Mouse (Mus musculus): ENCODE measurements around the gene Sar1a. TPM values are rescaled to one million over a fixed set of nuclear protein-coding genes. Genes with fewer than 3 reads are reported as not detected.

The Sar1a gene
- total RNA-seq (2021), result 100 to 1,000 TPM; 127 TPM
- long read RNA-seq, transcript Sar1a-201 (7 exons, 2,613 nt), result major isoform, 202 of 239 reads
- long read RNA-seq, partial matches to known transcripts, result 3 of 239 reads
- long read RNA-seq, other reads (novel, unspliced or antisense), result 30 of 239 reads

DNA sequence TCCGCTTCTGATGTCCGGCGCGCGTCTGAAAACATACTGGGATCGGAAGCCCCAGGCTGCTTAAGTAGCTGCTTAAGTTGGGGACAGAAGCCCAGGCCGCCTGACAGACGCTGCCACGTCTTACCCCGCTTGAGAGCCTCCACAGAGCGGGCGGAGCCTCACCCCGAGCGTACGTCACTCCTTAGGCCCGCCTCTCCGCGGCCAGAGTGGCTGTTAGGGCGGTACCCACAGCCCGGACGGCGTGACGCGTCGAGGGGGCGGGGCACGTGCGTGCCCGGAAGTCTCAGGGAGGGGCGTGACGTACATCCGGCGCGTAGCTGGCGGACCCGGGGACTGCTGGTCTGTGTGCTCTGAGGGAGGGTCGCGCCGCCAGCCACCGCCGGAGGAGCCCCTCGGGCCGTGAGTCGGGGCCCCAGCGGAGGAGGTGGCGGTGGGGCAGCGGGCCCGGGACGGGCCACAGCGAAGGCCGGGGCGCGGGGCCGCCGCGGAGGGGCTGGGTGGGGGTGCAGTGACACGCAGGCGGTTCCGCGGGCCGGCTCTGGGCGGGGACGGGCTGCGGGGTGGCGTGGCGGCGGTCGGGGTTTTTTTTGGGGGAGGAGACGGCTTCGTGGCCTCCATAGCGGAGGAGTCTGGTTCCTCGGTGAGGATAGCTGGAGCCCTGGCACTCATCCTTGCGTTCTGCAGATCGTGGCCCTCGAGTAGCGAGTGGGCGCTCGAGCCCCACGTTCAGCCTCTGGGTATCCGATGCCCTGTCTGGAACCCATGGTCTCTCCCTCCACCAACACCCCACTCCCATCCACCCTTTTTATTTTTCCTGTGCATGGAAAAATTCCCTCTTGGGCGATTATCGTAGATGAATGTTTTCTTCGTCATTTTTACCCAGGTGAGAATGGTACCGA is at the start of gene Sar1a:
Sar1a (plus strand) TSS at position 285 of the 899 bp plus-strand sequence.
- peak; percentile 97 to 98 for DNase-seq (ENCODE audit: low spot score in 2 of 2)

DNA sequence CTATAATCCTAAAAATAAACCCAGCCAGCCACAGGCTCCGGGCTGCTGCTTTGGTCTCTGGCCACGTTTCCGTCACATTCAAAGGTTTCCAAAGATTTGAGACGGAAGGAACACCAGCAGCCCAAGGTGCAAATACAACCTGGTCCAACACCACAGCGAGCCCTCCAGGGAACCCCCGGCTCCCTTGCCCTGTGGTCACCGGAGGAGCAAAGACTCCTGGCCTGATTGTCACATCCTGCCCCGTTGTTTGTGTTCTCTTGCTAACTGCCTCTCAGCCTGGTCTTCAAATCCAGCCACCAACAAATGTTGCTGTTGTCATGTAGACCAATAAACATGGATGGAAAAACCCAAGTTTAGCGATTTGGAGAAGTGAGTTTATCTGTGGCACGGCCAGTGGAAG is 47.7 kb upstream of the Sar1a start:
- DNase-seq (ENCODE audit: low spot score in 2 of 2), result no peak

GRCm38 (mm10) chr10:61637055-61637454 is 43.0 kb upstream of the Sar1a start:
- DNase-seq (ENCODE audit: low spot score in 2 of 2), result no peak

- no peak for DNase-seq (ENCODE audit: low spot score in 2 of 2)
Measured at GRCm38 (mm10) chr10:61640363-61640762, 39.7 kb upstream of the Sar1a start.

DNA sequence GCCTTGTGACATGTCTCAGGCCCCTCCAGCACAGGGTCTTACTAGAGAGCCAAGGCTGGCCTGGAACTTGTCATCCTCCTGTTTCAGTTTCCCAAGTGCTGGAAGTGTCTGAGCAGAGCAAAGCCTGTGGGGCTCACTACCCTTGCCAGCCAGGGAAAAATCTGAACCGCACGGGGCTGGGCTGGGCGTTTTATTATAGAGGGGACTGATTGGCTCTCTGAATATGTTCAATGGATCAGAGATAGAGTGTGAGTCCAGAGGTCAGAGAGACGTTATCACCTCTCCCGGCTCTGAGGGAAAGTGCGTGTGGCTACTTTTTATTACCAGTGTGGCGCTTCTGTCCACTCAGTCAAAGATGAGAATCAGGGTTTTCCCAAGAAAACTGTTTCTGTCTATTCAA is 33.5 kb upstream of the Sar1a start:
- DNase-seq (ENCODE audit: low spot score in 2 of 2), result no peak

GRCm38 (mm10) chr10:61647790-61648736 is 32.0 kb upstream of the Sar1a start, which contains the start of gene Ppa1:
Gene Ppa1 (plus strand): TSS chr10:61648552.
- peak; percentile 77 to 86 for DNase-seq (ENCODE audit: low spot score in 2 of 2)

GRCm38 (mm10) chr10:61648737-61649645 is 31.1 kb upstream of the Sar1a start:
- DNase-seq (ENCODE audit: low spot score in 2 of 2), result no peak

DNA sequence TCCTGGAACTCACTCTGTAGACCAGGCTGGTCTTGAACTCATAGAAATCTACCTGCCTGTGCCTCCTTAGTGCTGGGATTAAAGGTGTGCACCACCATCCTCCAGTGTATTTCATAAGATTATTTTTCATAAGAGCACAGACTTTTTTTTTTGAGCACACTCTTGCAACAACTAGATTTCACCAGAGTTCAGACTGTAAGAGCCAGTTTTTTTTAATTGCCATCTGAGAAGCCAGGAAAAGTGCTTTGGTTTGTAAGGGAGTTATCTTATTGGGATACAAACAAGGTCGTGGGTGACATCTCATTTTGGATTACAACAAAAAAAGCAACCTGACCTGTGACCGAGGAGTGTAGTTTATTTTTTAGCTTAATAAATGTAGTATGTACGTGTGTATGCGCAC is 26.0 kb upstream of the Sar1a start:
- DNase-seq (ENCODE audit: low spot score in 2 of 2), result no peak

GRCm38 (mm10) chr10:61654691-61655090 is 25.4 kb upstream of the Sar1a start:
- no peak for DNase-seq (ENCODE audit: low spot score in 2 of 2)

DNA sequence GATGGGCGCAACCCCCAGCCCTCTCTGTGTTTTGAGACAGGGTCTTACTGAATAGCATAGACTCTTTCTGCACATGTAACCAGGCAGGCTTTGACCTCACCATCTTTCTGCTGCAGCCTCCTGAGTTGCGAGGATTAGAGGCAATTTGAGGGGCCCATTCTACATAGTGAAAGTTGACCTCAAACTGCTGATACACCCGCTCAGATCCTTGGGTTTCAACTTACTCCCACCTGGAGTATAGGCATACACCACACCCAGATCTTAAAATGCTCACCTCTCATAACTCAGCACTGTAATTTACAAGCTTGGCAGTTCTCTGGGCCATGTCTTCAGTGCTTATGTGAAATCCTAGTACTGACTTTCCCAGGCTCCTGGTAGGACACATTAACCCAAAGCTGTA is 24.9 kb upstream of the Sar1a start:
- no peak for DNase-seq (ENCODE audit: low spot score in 2 of 2)

- DNase-seq (ENCODE audit: low spot score in 2 of 2), result no peak
Measured at GRCm38 (mm10) chr10:61656928-61657882, 22.9 kb upstream of the Sar1a start.

DNA sequence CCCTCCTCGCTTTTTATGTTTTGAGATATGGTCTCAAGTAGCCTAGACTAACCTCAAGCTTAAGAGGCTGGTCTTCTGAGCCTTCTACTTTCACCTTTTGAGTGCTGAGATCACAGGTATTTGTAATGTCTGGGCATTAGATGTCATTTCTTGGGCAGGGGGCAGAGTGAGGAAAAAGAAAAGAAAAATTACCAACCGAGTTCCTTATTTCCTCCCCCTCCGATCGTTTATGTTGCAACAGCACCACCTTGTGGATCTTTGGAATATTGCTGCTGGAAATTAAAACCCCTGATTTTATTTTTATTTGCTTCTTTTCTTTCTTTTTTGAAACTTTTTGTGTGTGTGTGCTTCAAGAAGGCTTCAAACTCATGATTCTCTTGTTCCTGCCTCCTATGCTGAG is 22.1 kb upstream of the Sar1a start:
- peak; percentile 44 to 52 for DNase-seq (ENCODE audit: low spot score in 2 of 2)

- no peak for DNase-seq (ENCODE audit: low spot score in 2 of 2)
Measured at GRCm38 (mm10) chr10:61661887-61662286, 18.2 kb upstream of the Sar1a start.

- peak in 1 of 2 experiments; percentile 28 for DNase-seq (ENCODE audit: low spot score in 2 of 2)
Measured at GRCm38 (mm10) chr10:61662391-61662988, 17.6 kb upstream of the Sar1a start.

- no peak for DNase-seq (ENCODE audit: low spot score in 2 of 2)
Measured at GRCm38 (mm10) chr10:61665111-61665510, 15.0 kb upstream of the Sar1a start.

GRCm38 (mm10) chr10:61665651-61666050 is 14.4 kb upstream of the Sar1a start:
- no peak for DNase-seq (ENCODE audit: low spot score in 2 of 2)

DNA sequence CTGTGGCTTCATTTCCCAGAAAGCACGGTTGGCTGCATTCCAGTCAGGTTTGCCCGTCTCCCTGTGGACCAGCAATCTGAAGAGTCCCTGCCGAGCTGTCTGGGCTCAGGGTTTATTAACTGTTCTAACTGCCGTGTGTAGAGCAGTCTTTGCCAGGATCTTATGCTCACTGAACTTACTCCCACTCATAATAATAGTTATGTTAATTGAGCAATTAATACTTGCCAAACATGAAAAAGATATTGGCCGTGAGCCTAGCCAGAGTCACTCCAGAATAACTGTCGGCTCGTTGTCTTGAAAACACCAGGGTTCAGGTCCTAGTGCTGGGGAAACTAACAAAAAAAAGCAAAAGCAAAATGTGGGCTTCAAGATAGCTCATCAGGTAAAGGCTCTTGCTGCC is 10.8 kb upstream of the Sar1a start:
- peak in 1 of 2 experiments; percentile 26 for DNase-seq (ENCODE audit: low spot score in 2 of 2)

DNA sequence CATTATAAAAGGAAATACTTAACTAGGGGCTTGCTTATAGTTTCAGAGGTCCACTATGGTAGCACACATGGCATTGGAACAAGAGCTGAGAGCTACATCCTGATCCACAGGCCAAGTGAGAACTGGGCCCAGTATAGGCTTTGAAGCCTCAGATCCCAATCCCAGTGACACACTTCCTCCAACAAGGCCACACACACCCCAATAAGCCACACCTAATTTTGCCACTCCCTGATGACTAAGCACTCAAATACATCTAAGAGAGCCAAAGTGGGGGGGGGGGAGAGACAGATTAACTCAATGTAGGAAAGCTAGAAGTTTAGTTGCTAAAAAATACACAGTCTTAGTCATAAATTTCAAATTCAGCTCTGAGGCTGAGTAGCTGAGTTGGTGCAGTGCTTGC is 10.2 kb upstream of the Sar1a start:
- DNase-seq (ENCODE audit: low spot score in 2 of 2), result no peak

DNA sequence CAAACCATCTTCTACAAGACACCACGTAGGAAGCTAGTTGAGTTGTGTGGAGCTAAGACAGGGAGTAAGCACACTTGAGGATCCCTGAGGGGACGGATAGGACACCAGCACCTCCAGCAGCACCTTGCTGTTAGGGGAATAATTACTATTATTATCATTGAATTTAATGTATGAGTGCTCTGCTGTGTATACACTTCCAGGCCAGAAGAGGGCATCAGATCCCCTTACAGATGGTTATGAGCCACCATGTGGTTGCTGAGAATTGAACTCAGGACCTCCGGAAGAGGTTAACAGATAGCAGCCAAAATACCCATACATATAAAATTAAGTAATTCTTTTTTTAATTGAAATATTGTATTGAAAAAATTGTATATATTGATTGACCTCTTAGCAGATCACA is 9.3 kb upstream of the Sar1a start:
- DNase-seq (ENCODE audit: low spot score in 2 of 2), result no peak

Measured in layer of hippocampus, postnatal 10 days (tissue).